Mouse (Mus musculus) forebrain, embryonic 12.5 days (tissue): ENCODE data around the gene S100z. TPM values are rescaled to one million over a fixed set of nuclear protein-coding genes. Genes with fewer than 3 reads are reported as not detected.

Source experiments
- ATAC-seq: fragments of 200-750 bp; cut with Nextera tagmentation; 2 replicates; pipeline ENCODE4 v1.8.0; 2017; ENCODE audit warnings: moderate TSS enrichment; ENCODE audit not compliant: low FRiP score
- H3K27ac ChIP-seq: fragments of 300-500 bp; sonication (generic); 2 replicates; pipeline ENCODE4 v1.5.1; 2016; ENCODE audit warnings: mild to moderate bottlenecking
- H3K27me3 ChIP-seq: fragments of 300-500 bp; sonication (generic); 2 replicates; pipeline ENCODE4 v1.6.1; 2016; ENCODE audit warnings: mild to moderate bottlenecking
- H3K36me3 ChIP-seq: fragments of 300-500 bp; sonication (generic); replicated peaks from 2 replicates; pipeline ENCODE4 v1.6.1; 2016; ENCODE audit warnings: mild to moderate bottlenecking
- H3K4me1 ChIP-seq: fragments of 300-500 bp; sonication (generic); 2 replicates; pipeline ENCODE4 v1.6.1; 2016
- H3K4me2 ChIP-seq: fragments of 300-500 bp; sonication (generic); 2 replicates; pipeline ENCODE4 v1.6.1; 2016; ENCODE audit warnings: mild to moderate bottlenecking, moderate library complexity
- H3K4me3 ChIP-seq: fragments of 300-500 bp; sonication (generic); replicated peaks from 2 replicates; pipeline ENCODE4 v1.5.1; 2016; ENCODE audit warnings: mild to moderate bottlenecking
- H3K9ac ChIP-seq: fragments of 300-500 bp; sonication (generic); 2 replicates; pipeline ENCODE4 v1.6.1; 2016; ENCODE audit warnings: mild to moderate bottlenecking
- H3K9me3 ChIP-seq: fragments of 300-500 bp; sonication (generic); 2 replicates; pipeline ENCODE4 v1.6.1; 2016
- WGBS: fragments of 180-500 bp; shearing (Covaris S2); methylation state at CpG from one replicate; pipeline ENCODE4 v1.1.7; 2016; 5-methylcytosine and 5-hydroxymethylcytosine counted together
- polyA plus RNA-seq: library from polyadenylated mRNA; unstranded; fragments of >200 nt; fragmentation: Nextera tagmentation; extraction: Ambion mirVana; gene quantifications from 2 replicates; pipeline ENCODE4 v1.2.1, GENCODE M21; 2016

Gene S100z
- polyA plus RNA-seq, 1 experiment from 2014 or later: 1.7 TPM

DNA sequence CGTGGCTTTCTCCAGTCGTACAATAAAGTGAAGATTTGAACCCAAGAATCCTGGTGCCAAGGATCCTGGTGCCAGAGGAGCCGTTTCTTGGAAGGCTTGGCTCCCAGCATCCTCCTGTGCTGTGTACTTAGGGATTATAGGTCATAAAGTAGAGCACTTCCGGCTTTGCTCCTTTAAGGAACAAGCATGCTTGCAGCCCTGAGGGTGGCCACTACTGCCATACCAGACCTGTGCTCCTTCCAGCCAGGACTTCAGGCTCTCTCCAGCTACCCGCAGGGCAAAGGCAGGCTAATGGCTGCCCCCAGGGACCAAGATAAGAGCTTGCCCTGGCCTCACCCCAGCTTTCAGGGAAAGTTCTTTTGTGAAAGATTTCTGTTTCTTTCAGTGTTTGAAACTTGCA lies 14.8 kb upstream of the S100z start:
- Histone ChIP-seq H3K4me1 (no peaks in the 10 kb centered on the region; the same call in 1 of the 2 replicates), H3K9ac (no peak overlapping the region), H3K27ac (no peak overlapping the region), H3K27me3 (no peaks in the 10 kb centered on the region), H3K4me2 (no peak overlapping the region), H3K9me3 (no peaks in the 10 kb centered on the region), H3K4me3 (no peak overlapping the region), H3K36me3 (no peaks in the 10 kb centered on the region)
- 79% methylated on average over 5 of the region's 5 CpGs for WGBS
- no peak for ATAC-seq

DNA sequence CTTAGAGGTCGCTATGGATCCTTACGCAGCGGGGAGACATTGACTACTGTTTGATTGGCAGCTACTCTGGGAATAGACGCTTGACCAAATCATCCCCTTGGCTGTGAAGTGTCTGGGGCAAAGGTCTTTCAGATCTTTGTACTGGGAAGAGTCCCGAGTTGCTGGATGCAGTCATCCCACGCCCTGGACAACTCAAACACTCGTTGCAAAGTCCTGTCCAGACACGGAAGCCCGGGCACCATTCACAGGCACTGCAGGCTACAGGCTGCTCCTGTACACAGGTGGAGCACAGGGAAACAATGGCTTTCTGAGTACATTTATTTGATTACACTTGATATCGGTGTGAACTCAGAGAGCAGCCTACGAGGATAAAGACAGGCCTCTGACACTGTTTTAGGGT lies 12.8 kb upstream of the S100z start:
- Histone ChIP-seq H3K27ac (no peak overlapping the region), H3K9ac (no peak overlapping the region), H3K4me3 (no peak overlapping the region), H3K27me3 (no peaks in the 10 kb centered on the region), H3K4me1 (no peaks in the 10 kb centered on the region; the same call in 1 of the 2 replicates), H3K36me3 (no peaks in the 10 kb centered on the region), H3K9me3 (no peaks in the 10 kb centered on the region), H3K4me2 (no peak overlapping the region)
- WGBS: 68% methylated on average over 11 of the region's 11 CpGs
- no peak for ATAC-seq

DNA sequence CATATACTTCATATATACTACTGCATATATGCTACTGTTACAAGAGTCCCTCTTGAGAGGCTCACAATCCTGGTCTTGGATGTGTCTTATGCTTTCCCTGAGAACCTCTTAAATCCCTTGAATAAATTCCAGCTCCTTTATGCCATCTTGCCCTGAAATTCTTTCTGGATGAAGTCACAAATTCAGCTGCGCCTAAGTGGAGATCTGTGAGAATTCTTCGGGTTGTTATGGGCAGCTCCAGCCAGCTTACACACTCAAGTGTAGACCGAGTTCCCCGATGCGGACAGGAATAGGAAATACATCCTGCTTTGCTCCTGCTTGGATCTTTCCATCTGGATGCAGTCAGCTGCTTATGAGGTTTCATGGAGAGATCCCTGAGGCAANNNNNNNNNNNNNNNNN lies 6.1 kb upstream of the S100z start:
- Histone ChIP-seq H3K4me2 (no peak overlapping the region), H3K36me3 (no peaks in the 10 kb centered on the region), H3K9me3 (no peaks in the 10 kb centered on the region), H3K9ac (no peak overlapping the region), H3K4me1 (no peaks in the 10 kb centered on the region), H3K27ac (peak overlapping the region; percentile 26; the same call in 1 of the 2 replicates), H3K27me3 (no peaks in the 10 kb centered on the region), H3K4me3 (no peak overlapping the region)
- no peak for ATAC-seq
- WGBS: 38% methylated on average over 5 of the region's 5 CpGs

DNA sequence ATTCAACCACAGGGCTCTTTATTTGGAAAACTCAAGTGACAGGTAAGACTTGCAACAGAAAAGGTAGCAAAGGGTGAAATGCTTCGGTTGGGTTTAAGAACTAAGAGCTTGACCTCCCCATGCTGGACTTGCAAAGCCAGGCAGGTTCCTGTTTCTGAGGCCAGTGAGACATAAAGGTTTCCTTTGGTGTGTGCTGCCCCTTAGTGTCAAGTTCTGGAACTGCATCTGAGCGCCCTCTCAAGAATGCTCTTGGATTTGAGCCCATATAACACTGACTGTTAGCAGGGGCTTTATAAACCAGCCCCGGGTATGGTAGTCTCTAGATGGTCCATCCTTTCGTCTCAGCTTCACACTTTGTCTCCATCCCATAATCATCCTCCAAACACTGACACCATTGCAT lies 2.9 kb upstream of the S100z start:
- Histone ChIP-seq H3K9me3 (no peaks in the 10 kb centered on the region), H3K9ac (no peak overlapping the region), H3K4me2 (no peak overlapping the region), H3K36me3 (no peaks in the 10 kb centered on the region), H3K4me1 (no peaks in the 10 kb centered on the region), H3K4me3 (no peak overlapping the region), H3K27ac (no peak overlapping the region), H3K27me3 (no peaks in the 10 kb centered on the region)
- ATAC-seq: peak; percentile 71; the same call in 1 of the 2 replicates
- 19% methylated on average over 4 of the region's 4 CpGs for WGBS

DNA sequence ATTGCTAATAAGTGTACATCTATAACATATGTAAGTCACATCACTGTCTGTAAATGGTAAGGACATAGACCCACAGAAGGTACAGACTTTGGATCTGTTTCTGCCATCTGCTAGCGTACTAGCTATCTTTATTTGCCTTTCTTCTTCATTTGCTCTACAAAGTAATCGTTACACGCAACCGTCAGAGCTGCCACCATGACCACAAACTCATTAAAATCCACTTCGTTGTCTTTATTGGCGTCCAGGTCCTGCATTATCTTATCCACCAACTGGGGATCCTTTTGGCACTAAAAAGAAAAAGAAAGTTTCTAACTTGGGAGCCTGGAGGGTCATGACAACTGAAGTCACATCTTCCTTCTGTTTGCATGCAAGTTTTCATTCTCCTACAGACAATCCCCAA lies 1.3 kb downstream of the S100z start:
- Histone ChIP-seq H3K4me2 (no peak overlapping the region), H3K9me3 (no peaks in the 10 kb centered on the region), H3K27me3 (no peaks in the 10 kb centered on the region), H3K4me3 (no peak overlapping the region), H3K27ac (no peak overlapping the region), H3K36me3 (no peaks in the 10 kb centered on the region), H3K4me1 (no peaks in the 10 kb centered on the region), H3K9ac (no peak overlapping the region)
- WGBS: 77% methylated on average over 6 of the region's 6 CpGs
- ATAC-seq: no peak

DNA sequence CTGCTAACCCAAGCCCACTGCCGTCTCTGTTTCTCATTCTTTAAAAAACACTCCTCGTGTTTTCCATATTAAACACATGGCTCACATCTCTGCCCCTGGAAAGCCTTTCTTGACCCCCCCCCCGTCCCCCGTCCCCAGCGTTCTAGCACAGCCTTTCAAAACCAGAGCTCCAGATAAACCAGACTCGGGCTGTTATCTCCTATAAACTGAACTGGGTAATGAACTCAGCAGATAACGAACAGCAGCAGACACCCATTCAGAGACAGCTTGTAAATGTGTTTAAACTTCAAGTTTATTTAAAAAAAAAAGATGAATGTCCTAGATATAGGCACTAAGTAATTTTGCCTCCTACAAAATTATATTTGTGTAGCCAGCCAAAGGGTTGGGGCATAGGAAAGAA lies 3.4 kb downstream of the S100z start:
- Histone ChIP-seq H3K36me3 (no peaks in the 10 kb centered on the region), H3K4me1 (no peaks in the 10 kb centered on the region), H3K9me3 (no peaks in the 10 kb centered on the region), H3K4me2 (no peak overlapping the region), H3K9ac (no peak overlapping the region), H3K4me3 (no peak overlapping the region), H3K27ac (no peak overlapping the region), H3K27me3 (no peaks in the 10 kb centered on the region)
- no peak for ATAC-seq
- 77% methylated on average over 7 of the region's 7 CpGs for WGBS

DNA sequence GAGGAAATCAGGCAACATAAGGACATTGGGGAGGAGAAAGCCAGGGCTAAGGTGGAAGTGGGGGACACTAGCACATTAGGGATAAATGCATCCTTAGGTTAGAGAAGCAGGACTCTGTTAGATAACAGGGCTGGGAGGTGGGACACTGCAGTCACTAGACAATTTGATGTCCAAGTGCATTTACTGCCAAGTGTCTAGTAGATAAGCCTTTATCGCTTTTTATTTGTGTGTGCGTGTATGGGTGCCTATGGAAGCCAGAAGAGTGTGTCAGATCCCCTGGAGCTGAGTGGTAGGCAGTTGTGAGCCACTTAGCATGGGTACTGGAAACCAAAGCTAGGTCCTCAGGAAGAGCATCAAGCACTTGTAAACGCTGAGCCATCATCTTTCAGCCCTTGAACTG lies 4.2 kb downstream of the S100z start:
- no peak overlapping the region for H3K4me2 ChIP-seq
- 84% methylated on average over 3 of the region's 3 CpGs for WGBS
- H3K36me3 ChIP-seq: no peaks in the 10 kb centered on the region
- no peaks in the 10 kb centered on the region for H3K27me3 ChIP-seq
- no peaks in the 10 kb centered on the region for H3K4me1 ChIP-seq
- H3K27ac ChIP-seq: no peak overlapping the region
- H3K9ac ChIP-seq: no peak overlapping the region
- no peaks in the 10 kb centered on the region for H3K9me3 ChIP-seq
- no peak for ATAC-seq
- H3K4me3 ChIP-seq: no peak overlapping the region

DNA sequence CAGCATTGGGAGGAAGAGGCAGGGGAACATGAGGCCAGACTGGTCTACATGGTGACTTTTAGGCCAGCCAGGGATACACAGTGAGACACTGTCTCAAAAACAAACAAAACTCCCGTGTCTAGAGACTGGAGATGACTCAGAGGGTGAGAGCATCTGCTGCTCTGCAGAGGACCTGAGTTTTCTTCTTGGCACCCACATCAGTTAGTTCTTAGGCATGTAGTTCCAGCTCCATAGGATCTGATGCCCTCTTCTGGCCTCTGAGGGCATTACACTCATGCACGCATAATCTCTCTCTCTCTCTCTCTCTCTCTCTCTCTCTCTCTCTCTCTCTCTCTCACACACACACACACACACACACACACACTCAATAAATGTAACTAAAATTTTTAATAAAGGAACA lies 7.6 kb downstream of the S100z start:
- H3K27me3 ChIP-seq: no peaks in the 10 kb centered on the region
- no peak overlapping the region for H3K27ac ChIP-seq
- no peaks in the 10 kb centered on the region for H3K9me3 ChIP-seq
- H3K4me1 ChIP-seq: no peaks in the 10 kb centered on the region
- H3K4me3 ChIP-seq: no peak overlapping the region
- no peak overlapping the region for H3K9ac ChIP-seq
- ATAC-seq: no peak
- 76% methylated on average over 2 of the region's 2 CpGs for WGBS
- no peak overlapping the region for H3K4me2 ChIP-seq
- H3K36me3 ChIP-seq: no peaks in the 10 kb centered on the region

DNA sequence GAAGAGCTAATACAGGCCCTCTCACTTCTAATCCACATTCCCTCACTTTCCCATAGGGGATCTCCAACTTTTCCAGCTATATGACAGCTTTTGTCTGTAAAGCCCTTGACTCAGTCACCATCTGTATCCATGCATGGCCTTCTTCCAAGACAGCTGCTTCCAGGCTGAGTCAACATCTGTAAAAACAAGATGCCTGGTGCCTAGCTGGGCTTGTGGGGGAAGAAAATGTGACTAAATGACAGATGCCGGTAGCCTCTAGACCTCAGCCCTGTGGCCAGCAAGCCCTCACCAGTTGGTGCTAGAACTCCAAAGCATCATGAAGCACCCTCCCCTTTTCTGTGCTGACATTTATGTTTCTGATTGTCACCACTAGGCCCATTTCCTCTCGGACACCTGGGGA lies 27.0 kb downstream of the S100z start:
- no peaks in the 10 kb centered on the region for H3K4me1 ChIP-seq
- WGBS: 82% methylated on average over 2 of the region's 2 CpGs
- H3K4me2 ChIP-seq: no peak overlapping the region
- H3K9ac ChIP-seq: no peak overlapping the region
- no peaks in the 10 kb centered on the region for H3K36me3 ChIP-seq
- peaks cover 3% of the 10 kb centered on the region; the same call in 1 of the 2 replicates for H3K27me3 ChIP-seq
- no peak overlapping the region for H3K4me3 ChIP-seq
- no peak overlapping the region for H3K27ac ChIP-seq
- no peaks in the 10 kb centered on the region for H3K9me3 ChIP-seq
- no peak for ATAC-seq

DNA sequence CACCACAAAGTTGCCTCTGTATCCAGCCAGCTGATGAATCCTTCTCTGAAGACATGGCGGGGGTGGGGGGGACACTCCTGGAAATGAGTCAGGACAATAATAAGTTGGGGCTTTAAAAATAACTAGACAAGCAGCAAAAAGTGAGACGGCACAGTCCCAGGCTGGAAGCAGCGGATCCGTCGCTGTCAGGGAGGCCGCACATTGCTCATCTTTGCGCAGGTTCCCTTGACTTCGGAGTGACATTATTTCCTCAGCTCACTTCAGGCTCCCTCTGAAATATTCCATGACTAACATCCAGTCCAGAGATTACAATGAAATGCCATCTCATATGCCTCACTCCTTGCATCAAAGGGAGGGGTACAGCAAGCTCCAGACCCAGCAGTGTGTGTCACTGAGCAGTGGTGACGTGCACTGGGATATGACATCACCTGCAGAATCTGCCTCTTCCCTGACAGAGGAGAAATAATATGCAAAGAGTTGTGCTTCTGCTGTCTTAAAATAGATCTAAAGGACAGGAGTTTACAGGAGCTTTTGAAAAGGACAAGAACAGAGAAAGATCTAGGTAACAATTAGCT lies 27.8 kb downstream of the S100z start:
- no peaks in the 10 kb centered on the region for H3K36me3 ChIP-seq
- H3K4me2 ChIP-seq: no peak overlapping the region
- H3K9me3 ChIP-seq: no peaks in the 10 kb centered on the region
- H3K27me3 ChIP-seq: peaks cover 8% of the 10 kb centered on the region
- 92% methylated on average over 9 of the region's 9 CpGs for WGBS
- no peak overlapping the region for H3K27ac ChIP-seq
- H3K4me1 ChIP-seq: no peaks in the 10 kb centered on the region
- ATAC-seq: no peak
- no peak overlapping the region for H3K4me3 ChIP-seq
- no peak overlapping the region for H3K9ac ChIP-seq

DNA sequence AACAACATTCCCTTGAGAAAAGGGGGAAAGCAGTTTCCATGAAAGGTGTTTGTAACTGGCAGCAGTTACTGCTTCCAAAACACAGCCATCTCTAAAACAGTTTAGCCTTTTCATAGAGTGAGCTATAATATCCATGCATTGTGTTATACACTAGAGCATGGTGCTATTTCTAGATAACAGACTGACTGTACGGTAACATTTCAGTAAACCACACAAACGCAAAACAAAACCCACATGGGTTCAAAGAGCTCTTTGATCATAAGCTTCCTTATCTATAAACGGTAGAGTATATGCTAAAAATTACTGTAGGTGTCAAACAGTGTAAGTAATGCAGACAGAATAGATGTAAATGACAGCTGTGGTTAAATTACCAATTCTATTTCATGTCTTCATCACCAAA lies 28.8 kb downstream of the S100z start:
- H3K9me3 ChIP-seq: no peaks in the 10 kb centered on the region
- ATAC-seq: no peak
- H3K27me3 ChIP-seq: peaks cover 18% of the 10 kb centered on the region
- no peak overlapping the region for H3K4me2 ChIP-seq
- no peaks in the 10 kb centered on the region; the same call in 1 of the 2 replicates for H3K4me1 ChIP-seq
- WGBS: 85% methylated on average over 3 of the region's 3 CpGs
- no peak overlapping the region for H3K4me3 ChIP-seq
- no peak overlapping the region for H3K27ac ChIP-seq
- H3K36me3 ChIP-seq: no peaks in the 10 kb centered on the region
- H3K9ac ChIP-seq: no peak overlapping the region

DNA sequence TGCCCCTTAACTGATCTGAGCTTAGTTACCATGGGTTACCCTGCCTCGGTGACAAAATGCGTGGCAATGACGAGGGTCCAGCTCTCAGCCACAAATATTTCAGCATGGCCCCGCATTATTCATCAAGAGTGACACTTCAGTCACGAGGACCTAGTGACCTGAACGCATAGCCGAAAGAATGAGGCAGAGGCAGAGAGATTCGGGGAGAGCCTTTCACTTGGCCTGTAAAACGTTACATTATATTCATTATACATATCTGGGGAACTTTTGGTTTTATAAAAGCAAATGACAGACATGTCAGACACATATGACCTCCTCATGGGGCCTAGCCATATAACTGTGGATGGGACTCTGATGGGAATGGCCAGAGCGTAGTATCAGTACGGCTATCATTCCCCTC lies 33.7 kb downstream of the S100z start, which contains the start of gene Crhbp:
Crhbp (minus strand) TSS at position 101 of the 400 bp plus-strand sequence.
- Histone ChIP-seq H3K27me3 (peaks cover 38% of the 10 kb centered on the region), H3K4me2 (peak within 1 kb of the TSS; percentile 90), H3K9me3 (no peaks in the 10 kb centered on the region), H3K27ac (no peak within 1 kb of the TSS), H3K4me3 (peak within 1 kb of the TSS; percentile 48), H3K4me1 (peaks cover 19% of the 10 kb centered on the region; the same call in 1 of the 2 replicates), H3K36me3 (no peaks in the 10 kb centered on the region), H3K9ac (peak within 1 kb of the TSS; percentile 56)
- ATAC-seq: no peak
- 51% methylated on average over 11 of the region's 11 CpGs for WGBS

DNA sequence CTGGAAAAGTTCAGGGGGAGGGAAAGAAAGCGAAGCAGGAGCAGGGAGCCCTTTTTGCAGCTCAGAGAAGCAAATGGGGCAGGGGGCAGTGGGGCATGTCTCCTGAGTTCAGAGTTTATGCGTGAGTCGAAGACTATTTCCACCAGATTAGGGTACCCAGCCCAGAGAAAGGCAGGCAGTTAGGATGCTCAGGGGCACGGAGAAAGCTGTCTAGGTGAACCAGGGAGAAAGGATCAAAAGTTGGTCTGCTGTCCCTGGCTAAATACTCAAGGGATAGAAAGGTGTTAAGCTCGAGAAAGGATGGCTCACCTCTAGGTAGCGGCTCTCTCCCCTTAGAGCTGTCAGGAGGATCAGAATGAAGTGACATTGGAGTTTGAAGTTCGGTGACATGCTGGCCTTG lies 34.2 kb downstream of the S100z start:
- 0 out of 2 replicates have a peak overlapping the region, but pooled peaks have one; percentile 56 for H3K9ac ChIP-seq
- H3K27ac ChIP-seq: no peak overlapping the region
- H3K9me3 ChIP-seq: no peaks in the 10 kb centered on the region
- no peaks in the 10 kb centered on the region for H3K36me3 ChIP-seq
- H3K27me3 ChIP-seq: peaks cover 38% of the 10 kb centered on the region
- no peak for ATAC-seq
- peak overlapping the region; percentile 48 for H3K4me3 ChIP-seq
- H3K4me1 ChIP-seq: peaks cover 19% of the 10 kb centered on the region; the same call in 1 of the 2 replicates
- peak overlapping the region; percentile 90 for H3K4me2 ChIP-seq
- WGBS: 11% methylated on average over 7 of the region's 7 CpGs
